Mouse (Mus musculus) CD4-positive naive resting alpha-beta T cell, adult 76 days (primary cell): Measurements from ENCODE around the gene Sh3bgrl. TPM values are rescaled to one million over a fixed set of nuclear protein-coding genes. Genes with fewer than 3 reads are reported as not detected.

Experiments
- total RNA-seq: library from RNA; stranded (reverse); gene quantifications from one replicate; pipeline ENCODE4 v1.2.4, GENCODE M21; 2023

Sh3bgrl gene
- 19.7 TPM for total RNA-seq

GRCm38 (mm10) chrX:109095245-109096242 is at the start of gene Sh3bgrl:
Sh3bgrl (plus strand) TSS chrX:109095365.

GRCm38 (mm10) chrX:109196468-109196867 is 101.3 kb downstream of the Sh3bgrl start, which contains the start of gene Gm6377:
Gm6377 (plus strand) TSS chrX:109196756.

Other genes starting within 250 kb of the Sh3bgrl start
- gene Hmgn5, start 82.0 kb upstream of the Sh3bgrl start, total RNA-seq, result 11.6 TPM
- gene Gm6377, start 101.4 kb downstream of the Sh3bgrl start, total RNA-seq, result 8.0 TPM